Mouse (Mus musculus) limb, embryonic 13.5 days (tissue): ENCODE measurements around the gene 0610030E20Rik. TPM values are rescaled to one million over a fixed set of nuclear protein-coding genes. Genes with fewer than 3 reads are reported as not detected.

Experiments used
- ATAC-seq: fragments of 200-750 bp; cut with Nextera tagmentation; 2 replicates; pipeline ENCODE4 v1.8.0; 2017; ENCODE audit warnings: low read depth, moderate number of reproducible peaks, moderate TSS enrichment; ENCODE audit not compliant: low FRiP score
- H3K27ac ChIP-seq: fragments of 300-500 bp; sonication (generic); 2 replicates; pipeline ENCODE4 v1.5.1; 2015; ENCODE audit warnings: inconsistent platforms, mild to moderate bottlenecking, moderate library complexity
- H3K27me3 ChIP-seq: fragments of 300-500 bp; sonication (generic); 2 replicates; pipeline ENCODE4 v1.6.1; 2015; ENCODE audit warnings: mild to moderate bottlenecking, inconsistent platforms
- H3K36me3 ChIP-seq: fragments of 300-500 bp; sonication (generic); 2 replicates; pipeline ENCODE4 v1.6.1; 2015; ENCODE audit warnings: inconsistent platforms, mild to moderate bottlenecking, moderate library complexity
- H3K4me1 ChIP-seq: fragments of 300-500 bp; sonication (generic); 2 replicates; pipeline ENCODE4 v1.6.1; 2015; ENCODE audit warnings: inconsistent platforms
- H3K4me2 ChIP-seq: fragments of 300-500 bp; sonication (generic); replicated peaks from 2 replicates; pipeline ENCODE4 v1.6.1; 2015; ENCODE audit warnings: inconsistent platforms, mild to moderate bottlenecking, moderate library complexity
- H3K4me3 ChIP-seq: fragments of 300-500 bp; sonication (generic); 2 replicates; pipeline ENCODE4 v1.5.1; 2015; ENCODE audit warnings: moderate library complexity, mild to moderate bottlenecking, inconsistent platforms
- H3K9ac ChIP-seq: fragments of 300-500 bp; sonication (generic); 2 replicates; pipeline ENCODE4 v1.6.1; 2015; ENCODE audit warnings: mild to moderate bottlenecking, inconsistent platforms
- H3K9me3 ChIP-seq: fragments of 300-500 bp; sonication (generic); 2 replicates; pipeline ENCODE4 v1.6.1; 2016; ENCODE audit warnings: inconsistent platforms
- WGBS: fragments of 180-500 bp; shearing (Covaris S2); methylation state at CpG from one replicate; pipeline ENCODE4 v1.1.7; 2015; 5-methylcytosine and 5-hydroxymethylcytosine counted together
- polyA plus RNA-seq: library from polyadenylated mRNA; unstranded; fragments of >200 nt; fragmentation: Nextera tagmentation; extraction: Ambion mirVana; gene quantifications from 2 replicates; pipeline ENCODE4 v1.2.1, GENCODE M21; 2015

The 0610030E20Rik gene
- polyA plus RNA-seq, 1 experiment from 2014 or later = 30.2 TPM

DNA sequence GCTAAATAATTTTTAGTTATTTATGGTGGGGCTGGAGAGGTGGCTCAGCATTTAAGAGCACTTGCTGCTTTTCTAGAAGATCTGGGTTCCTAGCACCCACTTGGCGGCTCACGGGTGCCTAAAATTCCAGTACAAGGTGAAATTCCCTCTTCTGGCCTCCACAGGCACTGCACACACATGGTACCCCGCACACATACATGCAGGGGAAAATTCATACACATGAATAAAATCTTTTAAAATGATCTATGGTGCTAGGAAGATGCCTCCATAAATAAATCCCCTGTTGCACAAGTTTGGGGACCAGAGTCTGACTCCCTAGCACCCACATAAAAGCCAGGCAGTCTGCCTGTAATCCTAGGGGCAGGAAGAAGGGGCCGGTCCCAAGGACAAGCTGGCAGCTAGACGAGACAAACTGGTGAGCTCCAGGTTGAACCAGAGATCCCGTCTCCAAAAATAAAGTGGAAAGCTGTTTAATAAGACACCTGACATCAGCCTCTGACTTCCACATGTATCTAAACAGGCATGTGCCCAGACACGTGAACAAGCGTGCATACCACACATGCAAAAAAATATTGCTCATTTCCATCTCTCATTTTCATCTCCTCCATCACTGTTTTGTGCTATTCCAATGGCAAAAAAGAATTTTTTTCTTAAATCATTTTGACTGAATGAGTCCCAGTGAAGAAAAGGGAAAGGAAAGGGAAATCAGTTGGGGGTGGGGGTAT is 31.6 kb downstream of the 0610030E20Rik start:
- H3K4me2 ChIP-seq = no peak overlapping the region
- H3K9me3 ChIP-seq = no peaks in the 10 kb centered on the region
- no peak overlapping the region for H3K27ac ChIP-seq
- H3K4me1 ChIP-seq = 0 out of 2 replicates have a peak, but pooled peaks cover 9% of the 10 kb centered on the region
- H3K36me3 ChIP-seq = no peaks in the 10 kb centered on the region
- H3K27me3 ChIP-seq = peaks cover 11% of the 10 kb centered on the region; the same call in 1 of the 2 replicates
- ATAC-seq = no peak
- H3K4me3 ChIP-seq = no peak overlapping the region
- no peak overlapping the region for H3K9ac ChIP-seq
- WGBS = 81% methylated on average over 8 of the region's 8 CpGs

GRCm38 (mm10) chr6:72379377-72380130 is 32.4 kb downstream of the 0610030E20Rik start:
- H3K27ac ChIP-seq = peak overlapping the region; percentile 18; the same call in 1 of the 2 replicates
- peak overlapping the region; percentile 57 for H3K4me3 ChIP-seq
- no peaks in the 10 kb centered on the region for H3K9me3 ChIP-seq
- peaks cover 11% of the 10 kb centered on the region; the same call in 1 of the 2 replicates for H3K27me3 ChIP-seq
- ATAC-seq = no peak; the same call in 1 of the 2 replicates
- H3K9ac ChIP-seq = peak overlapping the region; percentile 73
- H3K36me3 ChIP-seq = peaks cover 8% of the 10 kb centered on the region
- 35% methylated on average over 7 of the region's 7 CpGs for WGBS
- H3K4me2 ChIP-seq = peak overlapping the region; percentile 81
- H3K4me1 ChIP-seq = 0 out of 2 replicates have a peak, but pooled peaks cover 9% of the 10 kb centered on the region

- Histone ChIP-seq H3K4me3 (peak within 1 kb of the TSS; percentile 57), H3K9me3 (no peaks in the 10 kb centered on the region), H3K4me2 (peak within 1 kb of the TSS; percentile 81), H3K4me1 (0 out of 2 replicates have a peak, but pooled peaks cover 9% of the 10 kb centered on the region), H3K36me3 (peaks cover 15% of the 10 kb centered on the region), H3K27ac (peak within 1 kb of the TSS; percentile 18; the same call in 1 of the 2 replicates), H3K27me3 (peaks cover 11% of the 10 kb centered on the region; the same call in 1 of the 2 replicates), H3K9ac (peak within 1 kb of the TSS; percentile 73)
- ATAC-seq = peak; percentile 80
- WGBS = 1% methylated on average over 46 of the region's 49 CpGs
Observed at GRCm38 (mm10) chr6:72380131-72380770, 33.1 kb downstream of the 0610030E20Rik start, which contains the start of gene Vamp5. Gene Vamp5 (minus strand): TSS chr6:72380468.

GRCm38 (mm10) chr6:72382494-72382893 is 35.4 kb downstream of the 0610030E20Rik start:
- ATAC-seq = no peak
- Histone ChIP-seq H3K4me1 (peaks cover 10% of the 10 kb centered on the region), H3K27me3 (peaks cover 11% of the 10 kb centered on the region; the same call in 1 of the 2 replicates), H3K4me2 (no peak overlapping the region), H3K9me3 (no peaks in the 10 kb centered on the region), H3K27ac (no peak overlapping the region), H3K4me3 (no peak overlapping the region), H3K9ac (no peak overlapping the region), H3K36me3 (peaks cover 31% of the 10 kb centered on the region)
- WGBS = 81% methylated on average over 6 of the region's 6 CpGs

DNA sequence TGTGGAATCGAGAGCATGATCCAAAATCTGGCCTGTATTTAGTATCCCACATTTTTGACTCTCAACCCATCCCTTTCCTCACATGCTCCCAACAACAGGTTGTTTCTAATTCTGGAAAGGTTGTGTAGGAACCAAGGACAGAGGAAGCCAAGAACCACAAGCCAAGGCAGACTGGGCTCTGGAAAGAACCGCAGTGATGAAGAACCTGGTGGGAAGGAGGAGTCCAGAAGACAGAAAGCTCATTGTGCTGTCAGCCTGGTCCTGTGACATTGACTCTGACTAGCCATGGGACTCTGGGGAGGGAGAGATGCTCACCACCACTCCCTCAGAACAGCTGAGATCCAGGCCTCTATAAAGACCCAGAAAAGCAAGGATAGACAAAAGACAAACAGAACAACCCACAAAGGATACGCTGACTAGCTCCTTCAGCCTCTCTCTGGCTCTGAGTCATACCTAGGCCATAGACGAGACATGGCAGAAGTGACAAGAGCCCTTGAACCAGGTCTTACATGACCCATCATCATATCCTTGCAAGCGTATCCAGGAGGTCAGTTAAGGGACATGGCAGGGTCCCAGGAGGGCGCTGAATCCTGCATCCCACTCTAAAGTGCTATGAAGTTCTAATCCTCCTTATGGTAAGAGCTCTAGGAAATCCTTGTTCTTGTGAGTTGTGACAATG is 36.2 kb downstream of the 0610030E20Rik start:
- peaks cover 31% of the 10 kb centered on the region for H3K36me3 ChIP-seq
- peaks cover 11% of the 10 kb centered on the region; the same call in 1 of the 2 replicates for H3K27me3 ChIP-seq
- H3K27ac ChIP-seq = no peak overlapping the region
- H3K4me2 ChIP-seq = no peak overlapping the region
- no peak overlapping the region for H3K4me3 ChIP-seq
- WGBS = 83% methylated on average over 6 of the region's 6 CpGs
- no peaks in the 10 kb centered on the region for H3K9me3 ChIP-seq
- no peak for ATAC-seq
- H3K9ac ChIP-seq = no peak overlapping the region
- H3K4me1 ChIP-seq = peaks cover 18% of the 10 kb centered on the region

- Histone ChIP-seq H3K9me3 (no peaks in the 10 kb centered on the region), H3K36me3 (peaks cover 31% of the 10 kb centered on the region), H3K4me3 (no peak overlapping the region), H3K4me1 (peaks cover 25% of the 10 kb centered on the region), H3K4me2 (no peak overlapping the region), H3K27me3 (peaks cover 11% of the 10 kb centered on the region; the same call in 1 of the 2 replicates), H3K9ac (no peak overlapping the region), H3K27ac (no peak overlapping the region)
- no peak for ATAC-seq
- WGBS = 95% methylated on average over 7 of the region's 7 CpGs
Observed at GRCm38 (mm10) chr6:72383952-72384351, 36.8 kb downstream of the 0610030E20Rik start.

DNA sequence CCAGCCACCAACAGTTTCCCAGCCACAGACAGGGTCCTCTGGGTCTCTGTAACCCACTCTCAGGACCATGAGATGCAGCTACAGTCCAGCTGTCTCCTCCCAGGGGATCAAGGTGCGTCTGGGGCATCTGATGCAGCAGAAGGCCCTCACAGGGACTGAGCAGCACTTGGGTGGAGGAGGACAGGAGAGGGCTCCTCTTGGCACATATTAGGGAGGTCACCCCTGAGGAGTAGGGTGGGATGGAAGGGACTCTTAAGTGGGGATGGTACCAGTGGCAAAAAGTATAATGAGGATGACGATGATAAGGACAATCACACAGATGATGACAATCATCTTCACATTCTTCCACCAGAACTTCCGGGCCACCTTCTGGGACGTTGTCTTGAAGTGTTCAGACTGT is 38.1 kb downstream of the 0610030E20Rik start:
- H3K36me3 ChIP-seq = peaks cover 31% of the 10 kb centered on the region
- no peak overlapping the region for H3K4me2 ChIP-seq
- H3K27me3 ChIP-seq = peaks cover 1% of the 10 kb centered on the region; the same call in 1 of the 2 replicates
- no peak overlapping the region for H3K9ac ChIP-seq
- H3K27ac ChIP-seq = no peak overlapping the region
- H3K4me3 ChIP-seq = no peak overlapping the region
- no peaks in the 10 kb centered on the region for H3K9me3 ChIP-seq
- WGBS = 95% methylated on average over 4 of the region's 4 CpGs
- peaks cover 25% of the 10 kb centered on the region for H3K4me1 ChIP-seq
- ATAC-seq = no peak

- Histone ChIP-seq H3K4me2 (no peak overlapping the region), H3K9ac (no peak overlapping the region), H3K27ac (no peak overlapping the region), H3K27me3 (no peaks in the 10 kb centered on the region), H3K36me3 (peaks cover 31% of the 10 kb centered on the region), H3K9me3 (no peaks in the 10 kb centered on the region), H3K4me3 (no peak overlapping the region), H3K4me1 (peaks cover 30% of the 10 kb centered on the region)
- ATAC-seq = no peak
- WGBS = 86% methylated on average over 2 of the region's 2 CpGs
Observed at GRCm38 (mm10) chr6:72386561-72386960, 39.4 kb downstream of the 0610030E20Rik start.

- no peak for ATAC-seq
- Histone ChIP-seq H3K4me1 (peaks cover 30% of the 10 kb centered on the region), H3K9me3 (no peaks in the 10 kb centered on the region), H3K9ac (no peak overlapping the region), H3K36me3 (peaks cover 31% of the 10 kb centered on the region), H3K4me2 (peak overlapping the region; percentile 77), H3K27me3 (no peaks in the 10 kb centered on the region), H3K4me3 (no peak overlapping the region), H3K27ac (no peak overlapping the region)
- 53% methylated on average over 3 of the region's 3 CpGs for WGBS
Observed at GRCm38 (mm10) chr6:72387816-72388215, 40.7 kb downstream of the 0610030E20Rik start.

DNA sequence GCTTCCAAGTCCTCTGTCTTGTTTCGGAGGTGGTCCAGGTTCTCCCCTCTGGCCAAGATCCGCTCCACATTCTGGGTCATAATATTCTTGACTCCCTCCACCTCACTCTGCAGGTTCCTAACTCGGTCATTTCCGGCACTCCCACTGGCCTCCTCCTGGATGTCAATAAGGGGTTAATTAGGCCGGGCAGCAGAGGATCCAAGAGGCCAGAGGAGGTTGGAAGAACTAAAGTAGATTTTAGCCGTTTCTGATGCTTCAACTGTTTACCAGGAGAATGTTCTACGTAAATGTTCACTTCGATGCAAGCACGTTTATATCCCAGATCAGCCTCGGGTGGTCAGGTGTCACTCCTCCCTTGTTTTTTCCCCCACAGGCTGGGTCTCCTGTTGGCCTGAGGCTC is 41.1 kb downstream of the 0610030E20Rik start:
- H3K27ac ChIP-seq = no peak overlapping the region
- H3K4me3 ChIP-seq = peak overlapping the region; percentile 54; the same call in 1 of the 2 replicates
- peak overlapping the region; percentile 77 for H3K4me2 ChIP-seq
- H3K9ac ChIP-seq = no peak overlapping the region
- H3K27me3 ChIP-seq = no peaks in the 10 kb centered on the region
- no peaks in the 10 kb centered on the region for H3K9me3 ChIP-seq
- no peak for ATAC-seq
- H3K36me3 ChIP-seq = peaks cover 31% of the 10 kb centered on the region
- peaks cover 30% of the 10 kb centered on the region for H3K4me1 ChIP-seq
- WGBS = 40% methylated on average over 10 of the region's 10 CpGs

- peaks cover 30% of the 10 kb centered on the region for H3K36me3 ChIP-seq
- peak overlapping the region; percentile 77 for H3K9ac ChIP-seq
- H3K4me1 ChIP-seq = peaks cover 30% of the 10 kb centered on the region
- WGBS = 42% methylated on average over 6 of the region's 6 CpGs
- no peak for ATAC-seq
- no peaks in the 10 kb centered on the region for H3K9me3 ChIP-seq
- no peak overlapping the region; the same call in 1 of the 2 replicates for H3K27ac ChIP-seq
- H3K4me3 ChIP-seq = peak overlapping the region; percentile 54
- H3K27me3 ChIP-seq = no peaks in the 10 kb centered on the region
- H3K4me2 ChIP-seq = peak overlapping the region; percentile 77
Observed at GRCm38 (mm10) chr6:72388791-72389329, 41.7 kb downstream of the 0610030E20Rik start.
